Mouse (Mus musculus) lung, adult 2 months (tissue): Measurements from ENCODE around the gene Rgp1.

Source experiments
- CTCF ChIP-seq: fragments of 200-500 bp; IDR thresholded peaks from 2 replicates; pipeline ENCODE4 v1.5.1; 2011; ENCODE audit warnings: mild to moderate bottlenecking, low read length, control low read depth; ENCODE audit not compliant: insufficient read depth
- POLR2A ChIP-seq: fragments of 200-500 bp; IDR thresholded peaks from 2 replicates; pipeline ENCODE4 v1.6.1; 2011; ENCODE audit warnings: low read depth, mild to moderate bottlenecking, control low read depth, low read length, borderline replicate concordance; ENCODE audit errors: extremely low read depth

GRCm38 (mm10) chr4:43542044-43542443 lies 36.5 kb upstream of the Rgp1 start:
- TF ChIP-seq CTCF = no peak
- no peak for TF ChIP-seq POLR2A
